Mouse (Mus musculus) hindbrain, embryonic 15.5 days (tissue): ENCODE measurements around the gene Aspa. TPM values are rescaled to one million over a fixed set of nuclear protein-coding genes. Genes with fewer than 3 reads are reported as not detected.

Experiments used
- polyA plus RNA-seq: library from polyadenylated mRNA; unstranded; fragments of >200 nt; fragmentation: Nextera tagmentation; extraction: Ambion mirVana; gene quantifications from 2 replicates; pipeline ENCODE4 v1.2.1, GENCODE M21; 2015

Gene Aspa
- polyA plus RNA-seq, 1 experiment from 2014 or later, result 2.2 TPM

Other genes starting within 250 kb of the Aspa start
- gene Itgae, start 239.0 kb downstream of the Aspa start, polyA plus RNA-seq, result 0.22 and 0.35 TPM in 2 replicates
- 4.0 TPM in 2 replicates for gene Haspin, start 191.3 kb downstream of the Aspa start, polyA plus RNA-seq
- 0.43 and 0.49 TPM in 2 replicates for gene P2rx5, start 169.2 kb downstream of the Aspa start, polyA plus RNA-seq
- gene Emc6, start 152.6 kb downstream of the Aspa start, polyA plus RNA-seq, result 126 and 131 TPM in 2 replicates
- gene Tax1bp3, start 152.5 kb downstream of the Aspa start, polyA plus RNA-seq, result 131 TPM in 2 replicates
- 16.2 and 18.4 TPM in 2 replicates for gene Ctns, start 130.6 kb downstream of the Aspa start, polyA plus RNA-seq
- 2.6 and 2.9 TPM in 2 replicates for gene Shpk, start 130.1 kb downstream of the Aspa start, polyA plus RNA-seq
- gene Trpv1, start 95.3 kb downstream of the Aspa start, polyA plus RNA-seq, result 0.41 and 0.68 TPM in 2 replicates
- 0.22 and 0.25 TPM in 2 replicates for gene Trpv3, start 62.2 kb downstream of the Aspa start, polyA plus RNA-seq
- not detected in 2 replicates for gene Gm49340, start 145 bp upstream of the Aspa start, polyA plus RNA-seq
- gene Spata22, start 145 bp upstream of the Aspa start, polyA plus RNA-seq, result 0.25 TPM in 1 of 2 replicates, not detected in the other
- not detected in 2 replicates for gene Olfr20, start 21.2 kb upstream of the Aspa start, polyA plus RNA-seq
- not detected in 2 replicates for gene Olfr376, start 41.6 kb upstream of the Aspa start, polyA plus RNA-seq
- not detected in 2 replicates for gene Olfr1, start 70.0 kb upstream of the Aspa start, polyA plus RNA-seq
- not detected in 2 replicates for gene Olfr378, start 98.9 kb upstream of the Aspa start, polyA plus RNA-seq
- not detected in 2 replicates for gene Olfr380, start 127.9 kb upstream of the Aspa start, polyA plus RNA-seq
- not detected in 2 replicates for gene Olfr381, start 162.0 kb upstream of the Aspa start, polyA plus RNA-seq
- gene Olfr382, start 187.6 kb upstream of the Aspa start, polyA plus RNA-seq, result not detected in 2 replicates